Mouse (Mus musculus) spleen, postnatal 14 days (tissue): ENCODE measurements around the gene Phgdh.

Experiments
- DNase-seq, 2 experiments: peaks; one replicate each; pipeline ENCODE4 v3.0.0; 2021 to 2022; ENCODE audit warnings: low spot score in 2 of 2

Phgdh gene

GRCm38 (mm10) chr3:98339706-98340109, at the start of gene Phgdh:
Phgdh (minus strand) TSS chr3:98339990.
- DNase-seq: peak; percentile 39 to 41

- no peak for DNase-seq
Measured at GRCm38 (mm10) chr3:98389305-98389704, 49.5 kb upstream of the Phgdh start.

- DNase-seq: no peak
Measured at GRCm38 (mm10) chr3:98387756-98388155, 48.0 kb upstream of the Phgdh start.

- no peak for DNase-seq
Measured at GRCm38 (mm10) chr3:98387086-98387485, 47.3 kb upstream of the Phgdh start.

GRCm38 (mm10) chr3:98383024-98383790, 43.4 kb upstream of the Phgdh start:
- no peak for DNase-seq

- DNase-seq: no peak
Measured at GRCm38 (mm10) chr3:98382246-98382939, 42.6 kb upstream of the Phgdh start, which contains the start of gene Zfp697. Zfp697 (plus strand) TSS chr3:98382461.

GRCm38 (mm10) chr3:98381677-98382245, 42.0 kb upstream of the Phgdh start:
- DNase-seq: no peak

GRCm38 (mm10) chr3:98379236-98379635, 39.4 kb upstream of the Phgdh start:
- DNase-seq: no peak

GRCm38 (mm10) chr3:98378267-98378666, 38.5 kb upstream of the Phgdh start:
- no peak for DNase-seq

GRCm38 (mm10) chr3:98374980-98375379, 35.2 kb upstream of the Phgdh start:
- DNase-seq: no peak

GRCm38 (mm10) chr3:98374062-98374719, 34.4 kb upstream of the Phgdh start:
- DNase-seq: no peak

- no peak for DNase-seq
Measured at GRCm38 (mm10) chr3:98368776-98369175, 29.0 kb upstream of the Phgdh start.

- no peak for DNase-seq
Measured at GRCm38 (mm10) chr3:98368283-98368682, 28.5 kb upstream of the Phgdh start.

GRCm38 (mm10) chr3:98366823-98367222, 27.0 kb upstream of the Phgdh start:
- no peak for DNase-seq

- no peak for DNase-seq
Measured at GRCm38 (mm10) chr3:98366086-98366485, 26.3 kb upstream of the Phgdh start.

GRCm38 (mm10) chr3:98362753-98363152, 23.0 kb upstream of the Phgdh start:
- no peak for DNase-seq

GRCm38 (mm10) chr3:98356632-98357370, 17.0 kb upstream of the Phgdh start:
- no peak for DNase-seq

- DNase-seq: no peak
Measured at GRCm38 (mm10) chr3:98356026-98356365, 16.2 kb upstream of the Phgdh start.

GRCm38 (mm10) chr3:98355344-98356025, 15.7 kb upstream of the Phgdh start:
- no peak for DNase-seq

- peak in 1 of 2 experiments; percentile 41 for DNase-seq
Measured at GRCm38 (mm10) chr3:98353892-98354291, 14.1 kb upstream of the Phgdh start.

- DNase-seq: no peak
Measured at GRCm38 (mm10) chr3:98348705-98349104, 8.9 kb upstream of the Phgdh start.
